Mouse (Mus musculus): Measurements from ENCODE around the gene Zbtb9. TPM values are rescaled to one million over a fixed set of nuclear protein-coding genes. Genes with fewer than 3 reads are reported as not detected.

Gene Zbtb9
- polyA plus RNA-seq, 1 experiment from 2014 or later: 10.5 TPM

GRCm38 (mm10) chr17:27056170-27056569 is 83.2 kb downstream of the Zbtb9 start:
- Histone ChIP-seq H3K4me1 (replicated peaks; ENCODE audit: control insufficient read depth, insufficient read depth, low read length) (no peaks in the 10 kb centered on the region; the same call in 1 of the 2 replicates), H3K27me3 (ENCODE audit: control insufficient read depth, insufficient read depth, low read length) (peaks cover 32% of the 10 kb centered on the region)
- WGBS: under 1% methylated on average over 13 of the region's 13 CpGs

GRCm38 (mm10) chr17:27056812-27057516 is 84.0 kb downstream of the Zbtb9 start, which contains the start of gene Itpr3:
Gene Itpr3 (plus strand): TSS chr17:27057304.
- Histone ChIP-seq H3K27me3 (ENCODE audit: control insufficient read depth, insufficient read depth, low read length) (peaks cover 32% of the 10 kb centered on the region), H3K4me1 (replicated peaks; ENCODE audit: control insufficient read depth, insufficient read depth, low read length) (no peaks in the 10 kb centered on the region; the same call in 1 of the 2 replicates), H3K9me3 (ENCODE audit: control insufficient read depth, low read length) (no peaks in the 10 kb centered on the region), H3K36me3 (ENCODE audit: control insufficient read depth, insufficient read depth, low read length) (no peaks in the 10 kb centered on the region), H3K9ac (ENCODE audit: low read depth, low read length) (peak within 1 kb of the TSS; percentile 49), H3K27ac (ENCODE audit: low read depth, low read length) (no peak within 1 kb of the TSS), H3K4me2 (replicated peaks; ENCODE audit: low read depth, low read length) (peak within 1 kb of the TSS; percentile 83), H3K4me3 (ENCODE audit: low read depth, low read length) (peak within 1 kb of the TSS; percentile 44)
- ATAC-seq (ENCODE audit: low FRiP score): no peak
- 0% methylated on average over 62 of the region's 66 CpGs for WGBS
- peak; percentile 54 for DNase-seq (ENCODE audit: low spot score)

More at GRCm38 (mm10) chr17:27056170-27056569, 83.2 kb downstream of the Zbtb9 start:
- ATAC-seq (ENCODE audit: low FRiP score) (no peak), DNase-seq (ENCODE audit: low spot score) (peak; percentile 65)
- no peaks in the 10 kb centered on the region for H3K36me3 ChIP-seq (ENCODE audit: control insufficient read depth, insufficient read depth, low read length)
- H3K27ac ChIP-seq (ENCODE audit: low read depth, low read length): no peak overlapping the region
- H3K9ac ChIP-seq (ENCODE audit: low read depth, low read length): no peak overlapping the region
- H3K4me2 ChIP-seq (replicated peaks; ENCODE audit: low read depth, low read length): peak overlapping the region; percentile 83
- 0 out of 2 replicates have a peak overlapping the region, but pooled peaks have one; percentile 6 for H3K4me3 ChIP-seq (ENCODE audit: low read depth, low read length)
- H3K9me3 ChIP-seq (ENCODE audit: control insufficient read depth, low read length): no peaks in the 10 kb centered on the region

- no peak for ATAC-seq (ENCODE audit: low FRiP score)
- Histone ChIP-seq H3K4me3 (ENCODE audit: low read depth, low read length) (peak overlapping the region; percentile 44), H3K9ac (ENCODE audit: low read depth, low read length) (peak overlapping the region; percentile 49; the same call in 1 of the 2 replicates), H3K4me1 (replicated peaks; ENCODE audit: control insufficient read depth, insufficient read depth, low read length) (no peaks in the 10 kb centered on the region; the same call in 1 of the 2 replicates), H3K27me3 (ENCODE audit: control insufficient read depth, insufficient read depth, low read length) (peaks cover 32% of the 10 kb centered on the region), H3K4me2 (replicated peaks; ENCODE audit: low read depth, low read length) (peak overlapping the region; percentile 83), H3K9me3 (ENCODE audit: control insufficient read depth, low read length) (no peaks in the 10 kb centered on the region), H3K36me3 (ENCODE audit: control insufficient read depth, insufficient read depth, low read length) (no peaks in the 10 kb centered on the region), H3K27ac (ENCODE audit: low read depth, low read length) (no peak overlapping the region)
- no peak for DNase-seq (ENCODE audit: low spot score)
- WGBS: 3% methylated on average over 24 of the region's 24 CpGs
These were observed 84.6 kb downstream of the Zbtb9 start for GRCm38 (mm10) chr17:27057517-27058055.

Other genes starting within 250 kb of the Zbtb9 start
- gene Bnip1, start 192.1 kb upstream of the Zbtb9 start, polyA plus RNA-seq (2014; fragmentation: Nextera tagmentation; extraction: Ambion mirVana): 45.9 and 52.9 TPM in 2 replicates
- gene Nkx2-5, start 128.2 kb upstream of the Zbtb9 start, polyA plus RNA-seq (2014; fragmentation: Nextera tagmentation; extraction: Ambion mirVana): not detected in 2 replicates
- 4.6 and 5.9 TPM in 2 replicates for gene Kifc5b, start 56.1 kb upstream of the Zbtb9 start, polyA plus RNA-seq (2014; fragmentation: Nextera tagmentation; extraction: Ambion mirVana)
- 4.5 and 5.5 TPM in 2 replicates for gene Phf1, start 40.1 kb upstream of the Zbtb9 start, polyA plus RNA-seq (2014; fragmentation: Nextera tagmentation; extraction: Ambion mirVana)
- 135 and 154 TPM in 2 replicates for gene Cuta, start 33.6 kb upstream of the Zbtb9 start, polyA plus RNA-seq (2014; fragmentation: Nextera tagmentation; extraction: Ambion mirVana)
- gene Syngap1, start 31.9 kb upstream of the Zbtb9 start, polyA plus RNA-seq (2014; fragmentation: Nextera tagmentation; extraction: Ambion mirVana): 3.4 and 4.7 TPM in 2 replicates
- gene Bak1, start 55.8 kb downstream of the Zbtb9 start, polyA plus RNA-seq (2014; fragmentation: Nextera tagmentation; extraction: Ambion mirVana): 7.4 and 9.5 TPM in 2 replicates
- 1.2 and 1.3 TPM in 2 replicates for gene Itpr3, start 84.1 kb downstream of the Zbtb9 start, polyA plus RNA-seq (2014; fragmentation: Nextera tagmentation; extraction: Ambion mirVana)
- 326 and 345 TPM in 2 replicates for gene Uqcc2, start 160.7 kb downstream of the Zbtb9 start, polyA plus RNA-seq (2014; fragmentation: Nextera tagmentation; extraction: Ambion mirVana)
- 0.23 and 0.49 TPM in 2 replicates for gene Ip6k3, start 194.6 kb downstream of the Zbtb9 start, polyA plus RNA-seq (2014; fragmentation: Nextera tagmentation; extraction: Ambion mirVana)
- gene Lemd2, start 231.3 kb downstream of the Zbtb9 start, polyA plus RNA-seq (2014; fragmentation: Nextera tagmentation; extraction: Ambion mirVana): 12.4 and 16.5 TPM in 2 replicates